Mouse (Mus musculus) embryonic facial prominence, embryonic 11.5 days (tissue): ENCODE measurements at regions not wholly inside any gene's neighbourhood (a gene's known extent, or its start where the extent isn't known, plus 50 kb on each side); places are given as distances from the start of the nearest gene placed in this dataset.
A peak's percentile ranks its signal among the peaks of the same experiment; 100 is the strongest.

Experiments
- ATAC-seq: fragments of 200-750 bp; cut with Nextera tagmentation; replicated peaks from 2 replicates; pipeline ENCODE4 v1.8.0; 2017; ENCODE audit warnings: low read depth; ENCODE audit not compliant: insufficient number of reproducible peaks, low FRiP score, low TSS enrichment
- DNase-seq: peaks from one replicate; pipeline ENCODE4 v3.0.0-alpha.2; 2015; ENCODE audit warnings: low spot score
- H3K27ac ChIP-seq: fragments of 300-500 bp; sonication (generic); replicated peaks from 2 replicates; pipeline ENCODE4 v1.5.1; 2014; ENCODE audit warnings: mild to moderate bottlenecking, low read depth, low read length, control low read depth
- H3K27me3 ChIP-seq: fragments of 300-500 bp; sonication (generic); 2 replicates; pipeline ENCODE4 v1.6.1; 2014; ENCODE audit warnings: mild to moderate bottlenecking, low read length, moderate library complexity, mixed read lengths; ENCODE audit not compliant: control insufficient read depth, insufficient read depth
- H3K36me3 ChIP-seq: fragments of 300-500 bp; sonication (generic); replicated peaks from 2 replicates; pipeline ENCODE4 v1.6.1; 2014; ENCODE audit warnings: low read depth, mild to moderate bottlenecking, low read length, moderate library complexity, mixed read lengths; ENCODE audit not compliant: control insufficient read depth, insufficient read depth
- H3K4me1 ChIP-seq: fragments of 300-500 bp; sonication (generic); 2 replicates; pipeline ENCODE4 v1.6.1; 2014; ENCODE audit warnings: low read length, mixed read lengths; ENCODE audit not compliant: control insufficient read depth, insufficient read depth
- H3K4me2 ChIP-seq: fragments of 300-500 bp; sonication (generic); 2 replicates; pipeline ENCODE4 v1.6.1; 2014; ENCODE audit warnings: low read depth, mild to moderate bottlenecking, control low read depth, low read length, moderate library complexity
- H3K4me3 ChIP-seq: fragments of 300-500 bp; sonication (generic); 2 replicates; pipeline ENCODE4 v1.5.1; 2014; ENCODE audit warnings: low read depth, low read length, control low read depth
- H3K9ac ChIP-seq: fragments of 300-500 bp; sonication (generic); replicated peaks from 2 replicates; pipeline ENCODE4 v1.6.1; 2014; ENCODE audit warnings: mild to moderate bottlenecking, control low read depth, low read length
- H3K9me3 ChIP-seq: fragments of 300-500 bp; sonication (generic); replicated peaks from 2 replicates; pipeline ENCODE4 v1.6.1; 2016; ENCODE audit warnings: mild to moderate bottlenecking, low read length, inconsistent platforms, mixed read lengths; ENCODE audit not compliant: control insufficient read depth
- WGBS: fragments of 180-500 bp; shearing (Covaris S2); extraction: QIAGEN DNeasy Blood & Tissue Kit; methylation state at CpG from one replicate; pipeline ENCODE4 v1.1.7; 2014; 5-methylcytosine and 5-hydroxymethylcytosine counted together

DNA sequence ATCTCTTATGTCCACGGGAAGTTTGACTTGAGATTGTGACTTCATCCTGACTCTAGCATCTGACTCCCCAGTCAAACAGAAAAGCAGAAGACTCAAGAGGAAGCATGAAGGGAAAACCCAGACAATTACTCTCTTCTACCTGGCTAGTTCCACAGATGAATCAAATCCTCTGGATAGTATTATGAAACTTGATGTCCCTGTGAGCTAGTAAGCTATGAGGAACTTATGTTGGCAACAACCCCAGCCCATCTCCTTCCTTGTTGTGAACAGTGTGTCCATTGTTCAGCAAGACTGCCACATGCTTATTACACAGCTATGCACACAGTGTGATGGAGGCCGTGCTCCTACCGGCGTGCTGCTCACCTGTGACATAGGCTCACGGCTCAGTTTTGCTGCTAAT is 98.4 kb upstream of the Agr3 start:
- 84% methylated on average over 5 of the region's 5 CpGs for WGBS
- Histone ChIP-seq H3K27me3 (no peaks in the 10 kb centered on the region), H3K36me3 (no peaks in the 10 kb centered on the region), H3K4me2 (no peak overlapping the region), H3K27ac (no peak overlapping the region), H3K9ac (no peak overlapping the region), H3K4me1 (no peaks in the 10 kb centered on the region; the same call in 1 of the 2 replicates), H3K4me3 (no peak overlapping the region), H3K9me3 (no peaks in the 10 kb centered on the region)
- ATAC-seq = no peak
- DNase-seq = no peak

DNA sequence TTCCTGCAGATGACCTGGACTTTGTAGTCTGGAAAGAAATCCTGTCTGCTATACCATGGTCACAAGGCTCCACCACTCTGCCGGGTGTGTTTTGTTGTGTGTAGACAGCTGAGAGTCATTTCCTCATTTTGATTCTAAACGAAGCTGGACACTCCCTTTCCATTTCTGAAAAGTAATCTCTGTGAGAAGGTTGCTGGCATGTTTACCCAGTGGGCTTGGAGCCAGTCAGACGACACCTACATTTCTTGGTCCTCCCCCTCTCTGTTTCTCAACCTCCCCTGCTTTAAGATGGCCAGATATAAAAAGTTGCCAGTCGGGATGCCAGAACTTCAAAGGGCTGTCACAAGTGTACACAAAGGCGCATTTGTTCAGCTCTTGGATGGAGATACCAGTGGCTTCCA is 100.8 kb upstream of the Agr3 start:
- ATAC-seq = peak; percentile 62; the same call in 1 of the 2 replicates

DNA sequence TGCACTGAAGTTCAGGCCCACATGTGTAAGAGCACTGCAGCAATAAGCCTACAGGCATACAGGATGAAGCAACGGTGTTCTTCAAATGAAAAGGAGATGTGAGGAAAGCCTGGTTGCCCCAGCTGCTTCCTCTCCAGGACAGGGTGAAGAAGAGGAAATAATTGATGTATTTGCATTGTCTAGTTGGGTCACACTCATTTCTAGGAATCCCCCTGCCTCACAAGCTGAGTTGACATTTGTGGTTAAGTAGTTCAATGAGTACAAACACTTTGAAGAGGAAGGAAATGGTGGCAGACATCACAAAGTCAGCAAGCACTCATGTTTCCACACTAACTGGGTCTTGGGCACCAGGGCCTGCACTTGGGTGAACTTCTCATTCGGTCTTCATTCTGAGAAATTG is 126.2 kb upstream of the Agr3 start:
- H3K27me3 ChIP-seq = no peaks in the 10 kb centered on the region
- ATAC-seq = no peak
- no peaks in the 10 kb centered on the region for H3K9me3 ChIP-seq
- WGBS = 86% methylated on average over 2 of the region's 2 CpGs
- H3K36me3 ChIP-seq = no peaks in the 10 kb centered on the region
- no peak for DNase-seq
- no peak overlapping the region for H3K9ac ChIP-seq
- H3K27ac ChIP-seq = no peak overlapping the region
- no peak overlapping the region for H3K4me3 ChIP-seq
- no peaks in the 10 kb centered on the region for H3K4me1 ChIP-seq
- H3K4me2 ChIP-seq = no peak overlapping the region

More for the DNA sequence above, 100.8 kb upstream of the Agr3 start:
- H3K4me1 ChIP-seq = no peaks in the 10 kb centered on the region; the same call in 1 of the 2 replicates
- no peak overlapping the region for H3K9ac ChIP-seq
- H3K27ac ChIP-seq = peak overlapping the region; percentile 35; the same call in 1 of the 2 replicates
- no peaks in the 10 kb centered on the region for H3K27me3 ChIP-seq
- no peaks in the 10 kb centered on the region for H3K9me3 ChIP-seq
- H3K4me3 ChIP-seq = no peak overlapping the region
- H3K4me2 ChIP-seq = no peak overlapping the region
- 13% methylated on average over 5 of the region's 5 CpGs for WGBS
- no peaks in the 10 kb centered on the region for H3K36me3 ChIP-seq
- DNase-seq = peak; percentile 64

DNA sequence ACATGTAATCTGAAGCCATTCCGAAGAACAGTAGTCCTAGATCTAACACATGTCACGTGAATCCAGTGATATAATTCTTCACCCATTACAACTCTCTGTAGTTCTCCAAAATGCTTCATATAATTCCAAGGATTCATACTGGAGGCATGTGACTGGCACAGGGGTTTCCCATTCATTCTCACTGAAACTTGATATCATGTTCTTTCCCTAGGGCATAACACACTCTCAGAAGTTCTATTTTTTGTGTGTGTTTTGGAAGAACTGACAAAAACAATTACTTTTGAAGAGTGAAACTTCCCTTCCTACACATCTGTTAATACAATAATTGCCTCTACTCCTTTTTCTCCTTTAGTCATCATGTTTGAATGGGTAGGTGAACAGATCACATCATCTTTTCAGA is 150.0 kb upstream of the Agr3 start:
- DNase-seq = peak; percentile 33
- H3K9ac ChIP-seq = no peak overlapping the region
- no peak for ATAC-seq
- H3K27ac ChIP-seq = no peak overlapping the region
- H3K4me2 ChIP-seq = no peak overlapping the region
- no peaks in the 10 kb centered on the region for H3K4me1 ChIP-seq
- H3K27me3 ChIP-seq = no peaks in the 10 kb centered on the region
- no peaks in the 10 kb centered on the region for H3K9me3 ChIP-seq
- H3K4me3 ChIP-seq = no peak overlapping the region
- H3K36me3 ChIP-seq = no peaks in the 10 kb centered on the region
- 84% methylated on average over 2 of the region's 2 CpGs for WGBS

DNA sequence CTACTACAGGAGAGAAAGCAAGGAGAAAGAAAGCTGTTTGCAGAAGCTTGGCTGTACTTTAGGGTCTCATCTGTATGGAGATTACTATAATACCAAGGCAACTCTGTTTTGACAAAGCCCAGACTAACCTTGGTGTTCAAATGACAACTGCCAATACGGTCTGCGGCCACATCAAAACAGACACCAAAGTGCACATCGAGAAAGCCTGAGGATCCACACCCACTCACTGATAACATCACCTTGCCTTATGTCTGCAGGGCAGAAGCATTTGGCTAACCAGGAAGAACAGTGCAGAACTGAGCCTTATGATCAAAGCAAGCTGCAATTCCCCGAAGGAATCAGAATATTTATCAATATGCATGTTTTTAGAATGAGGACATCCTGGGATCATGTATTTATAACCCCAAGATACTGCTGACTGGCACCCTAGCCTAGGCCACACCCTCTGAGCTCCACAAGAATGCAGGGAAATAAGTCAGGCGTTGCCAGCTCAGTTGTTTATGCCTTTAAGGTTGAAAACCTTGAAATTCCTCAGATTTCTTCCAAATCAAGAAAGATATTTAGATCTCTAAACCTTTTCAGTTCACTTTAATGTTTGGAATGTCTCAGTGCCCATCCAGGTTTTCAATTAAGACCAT is 154.9 kb upstream of the Agr3 start:
- Histone ChIP-seq H3K4me3 (no peak overlapping the region), H3K4me2 (no peak overlapping the region), H3K9ac (no peak overlapping the region), H3K27me3 (no peaks in the 10 kb centered on the region), H3K36me3 (no peaks in the 10 kb centered on the region), H3K27ac (no peak overlapping the region), H3K4me1 (no peaks in the 10 kb centered on the region), H3K9me3 (no peaks in the 10 kb centered on the region)
- 78% methylated on average over 5 of the region's 5 CpGs for WGBS
- DNase-seq = no peak
- no peak for ATAC-seq

DNA sequence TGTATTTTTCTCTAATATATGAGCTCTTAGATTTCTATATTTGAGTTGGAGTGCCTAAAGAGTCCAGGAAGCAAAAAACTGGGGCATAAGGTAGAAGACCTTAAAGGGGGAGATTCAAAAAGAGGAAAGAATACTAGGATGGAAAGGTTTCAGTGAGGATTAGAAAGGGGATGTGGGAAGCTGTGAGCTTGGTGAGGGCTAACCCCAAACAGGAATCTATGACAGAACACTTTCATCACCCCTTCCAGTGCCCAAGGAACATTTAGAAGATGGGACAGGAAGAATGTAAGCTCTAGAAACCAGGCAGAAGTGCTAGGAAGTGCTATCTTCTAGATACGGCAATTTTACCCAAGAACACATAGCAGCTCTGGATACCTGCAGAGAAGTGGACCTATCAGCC is 166.5 kb upstream of the Agr3 start:
- Histone ChIP-seq H3K4me1 (no peaks in the 10 kb centered on the region), H3K27ac (no peak overlapping the region), H3K27me3 (no peaks in the 10 kb centered on the region), H3K9me3 (no peaks in the 10 kb centered on the region), H3K36me3 (no peaks in the 10 kb centered on the region), H3K4me3 (no peak overlapping the region), H3K4me2 (no peak overlapping the region), H3K9ac (no peak overlapping the region)
- ATAC-seq (no peak), DNase-seq (no peak)
- WGBS = 92% methylated on average over 1 of the region's 1 CpGs

DNA sequence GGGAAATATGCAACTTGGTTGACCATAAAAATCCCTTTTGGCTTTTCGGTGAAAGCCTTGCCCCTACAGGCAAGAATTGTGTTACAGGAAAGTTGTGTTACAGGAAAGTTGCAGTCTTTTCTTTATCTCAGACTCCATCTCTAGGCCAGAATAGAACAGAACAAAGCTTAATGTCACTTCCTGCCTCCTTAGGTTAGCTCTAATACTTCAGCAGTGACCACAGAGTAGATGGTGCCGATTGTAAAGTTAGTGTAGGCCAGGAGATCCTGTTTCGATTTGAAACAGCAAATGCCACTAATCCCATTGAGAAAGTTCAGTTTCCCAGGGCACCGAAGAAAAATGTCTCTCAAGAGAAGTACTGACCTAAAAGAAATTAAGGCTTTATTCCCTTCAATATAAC is 170.3 kb upstream of the Agr3 start:
- Histone ChIP-seq H3K27me3 (no peaks in the 10 kb centered on the region), H3K9ac (no peak overlapping the region), H3K4me2 (no peak overlapping the region), H3K36me3 (no peaks in the 10 kb centered on the region), H3K27ac (no peak overlapping the region), H3K4me3 (no peak overlapping the region), H3K9me3 (no peaks in the 10 kb centered on the region), H3K4me1 (no peaks in the 10 kb centered on the region)
- no peak for DNase-seq
- WGBS = 84% methylated on average over 4 of the region's 4 CpGs
- ATAC-seq = no peak

DNA sequence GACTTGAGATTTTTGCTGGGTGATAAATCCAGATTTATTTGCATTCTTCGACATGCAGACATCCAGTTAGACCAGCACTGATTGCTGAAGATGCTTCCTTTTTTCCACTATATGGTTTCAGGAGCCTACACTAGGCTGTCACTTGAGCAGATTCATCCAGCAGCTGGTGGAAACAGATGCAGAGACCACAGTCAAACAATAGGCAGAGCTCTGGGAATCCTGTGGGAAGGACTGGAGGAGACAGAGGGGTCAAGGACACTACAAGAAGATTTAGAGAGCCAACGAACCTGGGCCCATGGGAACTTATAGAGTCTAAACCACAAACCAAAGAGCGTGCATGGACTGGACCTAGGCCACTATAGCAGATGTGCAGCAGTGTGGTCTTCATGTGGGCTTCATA is 177.4 kb upstream of the Agr3 start:
- 89% methylated on average over 3 of the region's 3 CpGs for WGBS
- Histone ChIP-seq H3K4me1 (no peaks in the 10 kb centered on the region), H3K27me3 (no peaks in the 10 kb centered on the region), H3K4me2 (no peak overlapping the region), H3K9me3 (no peaks in the 10 kb centered on the region), H3K9ac (no peak overlapping the region), H3K27ac (no peak overlapping the region), H3K36me3 (no peaks in the 10 kb centered on the region), H3K4me3 (no peak overlapping the region)
- ATAC-seq (no peak), DNase-seq (no peak)
